Mouse (Mus musculus): ENCODE results near the gene Plekha6.

The Plekha6 gene

DNA sequence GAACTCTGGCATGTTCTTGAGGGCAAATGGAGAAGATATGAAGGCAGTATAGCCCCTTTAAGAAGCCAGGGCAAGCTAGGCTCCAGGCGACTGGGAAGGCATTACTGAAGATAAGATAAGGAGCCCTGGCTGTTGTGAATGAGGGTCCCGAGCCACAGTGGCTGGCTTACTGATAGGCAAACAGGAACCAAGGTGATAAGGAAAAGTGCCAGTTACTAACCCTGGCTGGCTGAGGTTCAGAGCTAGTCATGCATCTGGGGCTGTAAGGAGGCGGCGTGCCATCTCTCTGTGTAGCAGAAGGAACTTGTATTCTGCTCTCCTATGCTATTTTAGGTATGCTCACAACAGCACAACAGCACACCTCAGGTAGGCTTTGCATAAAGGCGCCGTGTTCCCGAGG is 80.7 kb downstream of the Plekha6 start:
- DNase-seq (ENCODE audit: low spot score): no peak

DNA sequence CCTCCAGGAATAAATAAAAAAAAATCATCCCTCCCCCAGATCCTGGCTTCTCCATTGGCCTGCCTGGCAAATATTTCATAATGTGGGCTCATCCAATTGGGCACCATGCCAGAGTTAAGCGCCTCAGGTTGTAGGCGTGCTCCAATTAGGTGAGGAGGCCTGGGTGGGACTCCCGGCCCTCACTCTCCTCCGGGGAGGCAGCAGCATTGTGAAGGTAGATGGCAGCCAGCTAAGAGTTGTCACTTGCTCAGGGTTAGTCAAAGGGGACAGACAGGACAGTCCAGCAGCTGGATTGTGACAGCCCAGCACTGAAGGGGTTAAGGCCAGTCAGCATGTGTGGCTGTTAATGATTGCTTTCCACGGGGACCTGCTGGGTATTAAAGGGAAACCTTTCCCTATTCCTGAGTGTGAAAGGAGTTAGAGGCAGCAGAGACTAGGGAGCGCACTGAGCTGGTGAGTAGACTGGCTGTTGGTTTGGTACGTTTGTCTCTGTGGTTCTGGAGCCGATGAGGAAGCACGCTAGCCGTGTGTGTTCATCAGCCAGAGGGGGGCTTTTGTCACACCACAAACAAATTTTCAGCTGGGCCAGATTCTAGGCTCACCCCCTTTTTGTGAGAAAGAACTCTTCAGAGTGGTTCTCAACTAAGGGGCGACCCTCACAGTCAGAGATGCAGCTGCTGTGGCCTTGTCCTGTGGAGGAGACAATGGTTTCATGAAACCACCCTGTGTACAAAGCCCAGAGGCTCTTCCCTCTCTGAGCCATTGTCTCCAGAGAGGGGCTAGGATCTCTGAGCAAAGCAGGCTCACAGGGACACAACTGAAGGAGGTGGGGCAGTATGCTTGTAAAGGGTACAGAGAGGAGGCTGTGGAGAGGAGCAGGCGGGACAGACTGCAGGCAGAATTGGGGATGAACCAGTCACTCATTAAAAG is 81.9 kb downstream of the Plekha6 start:
- DNase-seq (ENCODE audit: low spot score): no peak

DNA sequence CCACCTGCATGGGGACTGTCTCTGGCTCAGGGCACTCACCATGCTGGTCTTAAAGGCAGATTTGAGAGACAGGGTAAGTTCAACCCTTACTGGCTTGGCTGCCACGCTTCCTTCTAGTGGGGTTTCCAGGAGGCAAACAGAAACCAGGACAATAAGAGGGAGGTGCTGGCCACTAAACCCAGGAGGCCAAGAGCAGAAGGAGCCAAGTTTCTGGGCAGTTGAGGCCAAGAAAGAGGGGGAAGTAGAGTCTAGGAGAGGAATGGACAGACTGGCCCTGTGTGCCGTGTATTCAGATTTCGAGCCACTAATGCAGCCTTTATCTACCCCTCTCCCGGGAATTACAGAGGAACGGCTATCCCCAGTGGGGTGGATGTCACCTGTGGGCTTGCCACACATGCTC is 83.2 kb downstream of the Plekha6 start:
- no peak for DNase-seq (ENCODE audit: low spot score)

DNA sequence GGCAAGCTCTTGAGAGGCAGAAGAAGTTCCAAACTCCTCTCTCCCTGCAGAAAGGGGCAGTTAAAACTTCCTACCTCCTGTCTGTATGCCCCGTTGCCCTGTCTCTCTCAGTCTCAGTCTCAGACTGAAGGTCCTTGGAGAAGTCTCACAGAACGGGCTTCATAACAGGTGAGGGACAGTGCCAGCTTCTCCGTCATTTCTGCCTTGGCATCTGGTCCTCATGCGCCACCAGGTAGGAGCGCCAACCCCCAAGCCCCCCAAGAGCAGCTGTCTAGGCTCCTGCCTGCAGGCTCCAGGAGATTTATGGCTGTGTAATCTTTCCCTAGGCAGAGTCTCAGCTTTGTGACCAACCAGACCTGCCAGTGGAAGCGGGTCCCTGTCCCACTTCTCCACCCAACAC is 86.8 kb downstream of the Plekha6 start:
- DNase-seq (ENCODE audit: low spot score): no peak

DNA sequence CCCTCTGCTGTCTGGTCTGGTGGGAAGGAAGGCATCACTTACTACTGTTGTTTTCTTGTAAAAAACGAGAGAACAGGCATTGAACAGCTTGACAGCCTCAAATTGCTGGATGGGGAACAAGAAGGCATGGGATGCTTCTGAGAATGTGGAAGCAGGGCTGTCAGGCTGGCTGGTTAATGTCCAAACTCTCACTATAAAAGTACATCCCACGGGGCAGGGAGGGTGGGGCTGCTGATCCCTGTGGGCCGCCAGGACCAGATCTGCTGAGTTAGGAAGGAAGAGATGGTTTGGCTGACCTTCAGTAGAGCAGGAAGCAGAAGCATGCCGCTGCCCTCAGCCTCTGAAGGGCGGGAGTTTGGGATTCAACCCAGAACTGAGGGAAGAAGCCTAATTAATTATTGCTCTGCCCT is 87.6 kb downstream of the Plekha6 start:
- DNase-seq (ENCODE audit: low spot score): no peak

DNA sequence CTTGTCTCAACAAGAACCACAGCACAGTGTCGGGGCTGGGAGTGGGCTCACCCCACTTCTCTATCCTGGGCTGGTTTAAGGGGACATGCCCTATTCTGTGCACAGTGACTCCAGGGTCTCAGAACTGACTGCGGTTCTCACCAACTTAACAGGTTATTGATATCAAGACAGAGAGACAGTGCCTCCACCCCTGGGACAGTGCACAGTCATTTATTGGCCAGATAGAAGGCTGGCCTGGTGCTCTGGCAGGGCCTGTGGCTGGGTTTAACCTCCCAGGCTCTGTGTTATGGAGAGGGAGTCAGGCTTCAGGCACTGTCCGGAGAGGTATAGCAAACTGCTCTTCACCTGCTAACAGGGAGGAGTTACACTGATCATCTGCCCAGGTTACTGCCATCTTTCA is 88.2 kb downstream of the Plekha6 start:
- DNase-seq (ENCODE audit: low spot score): no peak

DNA sequence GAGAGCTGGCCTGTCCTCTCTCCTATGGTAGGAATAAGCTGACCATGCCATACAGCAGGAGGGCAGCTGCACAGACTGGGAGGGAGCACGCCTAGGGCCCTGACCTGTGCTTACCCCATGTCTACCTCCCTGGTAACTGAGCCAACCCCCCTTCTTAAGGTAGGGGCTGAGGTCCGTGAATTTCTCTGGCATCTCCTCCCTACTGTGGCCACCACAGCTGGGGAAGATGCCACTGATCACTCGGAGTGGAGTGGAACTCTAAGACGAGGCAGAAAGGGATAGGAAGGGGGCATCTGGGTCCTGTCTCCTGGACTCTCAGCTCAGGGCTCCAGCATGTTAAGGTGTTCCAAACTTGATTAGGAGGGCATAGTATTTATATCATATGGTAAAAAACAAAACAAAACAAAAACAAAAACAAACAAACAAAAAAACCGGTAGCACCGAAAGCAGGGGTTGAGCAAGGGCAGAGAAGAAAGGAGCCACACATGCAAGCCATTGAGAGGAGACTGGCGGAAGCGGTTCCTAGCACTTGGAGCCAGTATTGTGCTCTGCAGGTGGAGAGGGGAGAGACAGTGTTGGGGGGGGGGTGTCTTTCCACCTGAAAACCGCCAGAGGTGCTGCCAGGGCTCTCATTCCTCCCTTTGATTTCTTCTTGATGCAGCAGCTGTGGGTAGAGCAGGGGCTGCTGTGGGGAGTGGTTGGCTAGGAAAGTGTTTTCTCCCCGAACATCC is 89.0 kb downstream of the Plekha6 start:
- DNase-seq (ENCODE audit: low spot score): no peak

DNA sequence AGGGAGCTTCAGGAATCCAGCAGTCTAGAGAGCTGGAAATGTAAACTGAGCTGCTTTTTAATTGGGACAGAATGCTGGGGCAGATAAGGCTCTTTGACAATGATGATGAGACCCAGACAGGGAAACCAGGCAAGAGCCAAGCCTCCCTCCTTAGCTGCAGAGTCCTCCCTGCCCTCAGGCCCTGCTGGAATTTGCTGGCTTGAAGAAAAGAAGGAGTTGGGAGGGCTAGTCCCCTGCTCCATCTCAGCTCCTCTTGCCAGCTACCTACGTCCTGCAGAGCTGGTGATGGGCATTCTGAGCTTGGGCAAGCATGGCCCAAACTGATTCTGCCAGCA is 89.5 kb downstream of the Plekha6 start:
- no peak for DNase-seq (ENCODE audit: low spot score)

DNA sequence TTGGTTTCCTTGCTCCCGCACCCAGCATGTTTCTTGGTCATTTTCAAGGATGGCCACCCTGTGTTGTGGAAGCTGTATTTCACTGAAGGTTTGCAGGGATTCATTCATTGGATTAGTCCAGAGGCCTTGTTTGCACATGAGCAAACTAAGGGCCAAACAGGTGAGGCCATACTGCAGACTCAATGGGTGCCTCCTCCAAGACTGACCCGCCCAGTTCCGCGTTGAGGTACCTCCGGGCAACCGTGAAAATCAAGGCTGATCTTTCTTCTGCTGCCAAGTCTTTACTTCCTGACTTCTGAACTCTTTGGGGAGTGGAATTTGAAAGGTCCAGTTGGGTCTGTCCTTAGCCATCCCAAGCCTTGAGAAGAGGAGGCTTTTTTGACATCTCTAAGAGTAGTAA is 90.2 kb downstream of the Plekha6 start:
- DNase-seq (ENCODE audit: low spot score): no peak

DNA sequence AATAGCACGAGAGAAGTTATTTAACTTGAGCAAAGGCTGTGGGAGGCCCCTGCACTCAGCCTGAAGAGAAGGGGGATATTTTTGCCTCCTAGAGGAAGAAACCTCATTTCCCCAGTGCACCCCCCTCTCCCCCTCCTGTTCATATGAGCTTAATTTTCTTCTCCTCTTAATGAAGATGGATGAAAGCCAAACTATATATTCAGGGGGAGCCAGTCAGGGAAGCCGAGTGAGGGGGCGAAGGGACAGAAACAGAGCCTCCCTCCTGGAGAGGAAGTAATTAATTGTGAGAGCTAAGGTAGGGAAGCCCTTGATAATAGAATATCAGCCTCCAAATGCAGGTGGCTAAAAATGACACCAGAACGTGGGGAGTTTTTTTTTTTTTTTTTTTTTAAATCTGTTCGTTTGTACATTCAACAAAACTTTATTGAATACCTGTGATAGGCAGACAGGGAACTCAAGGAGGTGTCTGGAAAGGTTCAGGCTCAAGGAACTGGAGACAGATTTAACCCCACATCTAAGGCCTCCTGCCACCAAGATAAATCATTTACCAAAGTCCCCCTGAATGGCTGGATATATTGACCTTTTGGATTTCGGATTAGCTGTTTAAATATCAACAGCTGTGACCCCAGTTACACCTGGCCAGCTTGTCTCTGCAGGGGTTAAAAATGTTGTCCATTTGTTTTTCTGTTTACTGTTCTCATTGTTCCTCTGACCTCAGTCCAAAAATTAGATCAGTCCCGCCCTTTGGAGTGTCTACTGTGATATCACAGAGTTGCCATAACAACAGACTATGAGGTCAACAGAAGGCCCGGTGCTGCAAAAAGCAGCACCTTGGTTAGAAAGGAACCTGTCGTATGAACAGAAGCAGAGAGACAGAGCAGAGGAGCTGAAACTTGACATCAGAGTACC is 91.1 kb downstream of the Plekha6 start:
- no peak for DNase-seq (ENCODE audit: low spot score)

DNA sequence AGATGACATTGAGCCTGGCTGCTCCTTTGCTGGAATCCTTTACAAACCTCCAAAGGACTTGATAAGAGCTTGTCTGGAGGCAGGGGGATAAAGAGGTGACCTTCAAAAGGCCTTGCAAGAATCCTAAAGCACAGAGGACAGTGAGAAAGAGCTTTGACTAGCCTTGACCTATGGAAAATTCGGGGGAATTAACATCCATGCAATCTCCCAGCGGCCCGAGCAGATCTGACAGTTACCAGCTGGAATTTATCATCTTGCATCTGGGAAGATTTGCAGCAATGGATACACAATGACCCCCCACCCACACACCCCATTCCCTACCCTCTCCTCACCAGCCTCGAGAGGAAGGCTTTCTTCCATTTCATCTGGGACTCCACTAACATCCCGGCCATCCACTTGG is 91.8 kb downstream of the Plekha6 start:
- DNase-seq (ENCODE audit: low spot score): no peak

DNA sequence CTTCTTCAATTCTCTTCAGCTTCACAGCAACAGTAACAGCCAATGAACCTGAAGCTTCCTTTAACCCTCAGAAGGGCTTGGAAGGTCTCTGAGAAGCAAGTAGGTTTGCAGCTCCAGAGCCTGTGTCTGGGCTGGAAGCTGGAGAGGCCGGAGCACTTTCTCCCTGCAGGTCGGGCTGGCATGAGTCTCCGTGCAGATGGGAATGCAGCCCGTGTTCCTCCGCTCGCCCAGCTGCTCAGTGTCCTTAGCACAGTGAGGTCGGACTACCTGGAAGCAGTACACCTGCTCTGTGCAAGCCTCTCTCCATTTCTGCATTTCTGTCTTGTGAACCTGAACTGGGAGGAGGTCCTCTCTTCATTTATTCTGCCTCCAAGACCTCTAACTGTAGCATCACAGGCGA is 92.3 kb downstream of the Plekha6 start:
- DNase-seq (ENCODE audit: low spot score): no peak

DNA sequence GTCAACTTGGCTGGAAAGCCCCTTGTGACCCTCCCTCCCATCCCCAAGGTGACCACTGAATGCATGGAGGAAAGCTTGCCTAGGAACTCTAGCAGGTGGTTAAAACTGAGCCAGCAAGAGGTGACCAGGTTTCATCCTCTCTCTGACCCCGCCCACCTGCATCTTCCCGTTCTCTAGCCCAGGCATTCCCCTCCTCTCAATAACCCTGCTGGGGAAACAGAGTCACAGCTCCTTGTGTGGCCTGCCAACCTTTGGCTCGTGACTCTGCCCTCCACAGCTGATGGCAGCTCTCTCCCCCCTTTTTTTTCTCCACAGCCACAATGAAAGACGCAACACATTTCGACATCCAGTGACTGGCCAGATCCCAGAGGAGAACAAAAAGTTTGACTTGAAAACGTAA is 94.7 kb downstream of the Plekha6 start:
- no peak for DNase-seq (ENCODE audit: low spot score)

DNA sequence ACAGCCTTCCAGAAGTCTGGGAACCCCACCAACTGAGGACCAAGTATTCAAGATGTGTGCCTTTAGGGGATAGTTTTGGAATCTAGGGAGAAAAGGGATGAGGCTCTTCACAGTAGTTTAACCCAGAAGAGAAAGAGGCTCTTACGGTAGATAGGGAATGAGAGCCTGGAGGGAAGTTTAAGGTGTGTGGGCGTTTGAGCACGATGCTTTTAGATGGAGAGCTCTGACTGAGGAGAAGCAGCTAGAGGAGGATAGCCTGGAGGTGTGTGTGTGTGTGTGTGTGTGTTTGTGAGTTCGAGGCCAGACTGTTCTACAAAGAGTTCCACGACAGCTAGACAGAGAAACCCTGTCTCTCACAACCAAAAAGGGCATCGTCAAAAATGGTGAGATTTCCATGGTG is 98.6 kb downstream of the Plekha6 start:
- no peak for DNase-seq (ENCODE audit: low spot score)

DNA sequence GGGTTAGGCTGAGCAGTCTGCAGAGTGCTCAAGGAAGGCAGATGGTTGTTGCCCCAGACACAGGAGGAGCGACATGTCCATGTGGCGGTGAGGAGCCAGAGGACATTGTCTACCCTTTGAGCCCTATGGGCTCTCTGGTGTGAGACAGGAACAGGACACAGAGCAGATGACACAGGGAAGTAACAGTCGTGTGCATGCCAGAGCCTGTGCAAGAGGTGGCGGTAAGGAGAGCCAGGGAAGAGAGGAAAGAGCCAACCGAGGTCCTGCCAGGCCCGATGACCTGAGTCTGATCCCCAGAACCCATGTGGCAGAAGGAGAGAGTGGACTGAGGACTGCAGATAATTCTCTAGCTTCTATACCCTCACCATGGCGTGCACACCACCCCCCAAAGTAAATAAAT is 99.1 kb downstream of the Plekha6 start:
- no peak for DNase-seq (ENCODE audit: low spot score)

DNA sequence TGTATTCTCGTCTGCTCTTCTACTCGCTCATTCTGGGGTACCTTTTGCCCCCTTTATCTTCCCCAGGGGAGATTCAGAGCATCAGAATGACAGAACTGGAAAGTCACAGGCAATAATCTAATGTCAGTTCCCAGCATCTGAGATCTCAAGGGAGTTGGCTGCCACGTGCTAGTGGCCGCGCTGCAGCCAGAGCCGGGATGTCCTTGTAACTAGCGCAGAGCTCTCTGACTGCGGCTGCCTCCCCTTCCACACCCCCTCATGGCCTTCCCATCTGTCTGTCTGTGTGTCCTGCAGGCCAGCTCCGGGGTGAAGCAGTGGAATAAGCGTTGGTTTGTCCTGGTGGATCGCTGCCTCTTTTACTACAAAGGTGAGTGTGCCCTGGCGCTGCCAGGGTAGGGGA is 100.4 kb downstream of the Plekha6 start:
- DNase-seq (ENCODE audit: low spot score): no peak

DNA sequence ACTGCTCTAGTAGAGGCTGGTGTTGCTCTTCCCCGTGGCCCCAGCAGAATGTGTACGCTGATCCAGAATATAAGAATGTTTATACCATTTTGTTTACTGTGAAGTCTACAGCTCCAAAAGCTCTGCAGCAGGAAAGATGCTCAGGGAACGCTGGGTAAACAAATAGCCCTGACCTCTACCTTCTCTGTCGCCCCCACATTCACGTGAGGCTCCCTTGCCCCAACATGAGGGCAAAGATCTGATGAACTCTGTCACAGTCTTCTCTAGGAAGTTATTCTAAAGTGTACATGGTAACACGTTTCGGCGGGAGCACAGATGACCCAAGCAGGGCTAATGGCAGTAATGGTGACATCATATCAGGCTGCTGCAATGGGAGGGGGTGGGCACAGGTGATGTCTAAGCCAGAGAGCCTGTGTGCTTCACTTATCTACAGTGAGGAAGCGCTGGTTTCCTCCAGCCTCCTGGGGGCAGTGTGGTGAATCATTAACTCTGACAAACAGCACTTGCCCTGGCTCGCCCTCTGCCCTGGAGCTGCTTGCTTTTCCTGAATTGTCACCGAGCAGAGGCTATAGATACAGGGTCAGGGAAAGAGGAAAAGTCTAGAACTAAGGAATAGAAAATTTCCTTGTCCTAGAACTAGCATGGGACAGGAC is 101.2 kb downstream of the Plekha6 start:
- no peak for DNase-seq (ENCODE audit: low spot score)

DNA sequence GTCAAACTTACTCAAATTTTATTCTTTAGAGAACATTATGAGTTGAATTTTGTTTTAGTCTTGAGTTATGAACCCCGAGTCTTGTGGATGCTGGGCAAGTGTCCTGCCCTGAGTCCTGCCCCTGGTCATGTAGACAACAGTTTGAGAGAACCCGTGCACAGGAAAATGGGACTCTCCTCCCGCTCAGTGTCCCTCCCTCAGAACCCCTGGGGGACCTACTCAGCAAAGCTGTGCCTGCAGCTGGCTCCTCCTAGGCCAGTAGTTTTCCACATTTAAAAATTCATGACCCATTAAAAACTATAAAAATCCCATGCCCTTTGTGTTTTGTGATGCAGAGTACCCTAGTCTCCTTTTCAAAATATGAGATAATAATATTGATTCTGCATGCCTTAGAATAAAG is 103.1 kb downstream of the Plekha6 start:
- no peak for DNase-seq (ENCODE audit: low spot score)

DNA sequence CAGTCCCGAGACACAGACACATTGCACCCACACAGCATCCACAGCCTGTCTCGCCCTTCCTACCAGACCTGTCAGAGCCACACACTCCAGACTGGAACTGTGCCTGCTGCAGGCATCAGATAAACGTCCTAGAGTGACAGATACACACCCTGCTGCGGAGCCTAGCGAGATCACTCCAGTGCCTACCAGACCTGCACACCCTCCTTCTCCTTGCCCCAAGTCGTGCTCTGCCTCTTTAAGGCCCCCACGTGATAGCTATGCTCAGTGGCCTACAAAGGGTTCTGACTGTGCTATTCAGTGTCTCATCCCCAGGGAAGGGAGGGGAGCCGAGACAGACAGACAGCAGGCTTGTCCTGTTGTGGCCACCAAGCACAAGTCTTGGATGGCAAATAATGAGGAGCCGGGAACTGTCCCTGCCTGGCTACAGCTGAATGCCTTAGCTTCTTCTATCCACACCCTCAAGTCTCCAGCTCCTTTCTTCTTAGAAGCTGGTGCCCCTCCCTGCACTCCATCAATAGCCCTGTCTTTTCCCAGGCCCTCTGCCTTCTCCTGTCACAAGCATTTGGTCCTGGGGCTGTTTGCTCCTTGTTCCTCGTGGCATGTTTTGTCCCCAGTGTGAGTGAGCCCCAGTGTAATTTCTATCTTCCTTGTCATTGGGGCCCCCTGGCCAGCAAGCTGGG is 103.9 kb downstream of the Plekha6 start:
- DNase-seq (ENCODE audit: low spot score): no peak

DNA sequence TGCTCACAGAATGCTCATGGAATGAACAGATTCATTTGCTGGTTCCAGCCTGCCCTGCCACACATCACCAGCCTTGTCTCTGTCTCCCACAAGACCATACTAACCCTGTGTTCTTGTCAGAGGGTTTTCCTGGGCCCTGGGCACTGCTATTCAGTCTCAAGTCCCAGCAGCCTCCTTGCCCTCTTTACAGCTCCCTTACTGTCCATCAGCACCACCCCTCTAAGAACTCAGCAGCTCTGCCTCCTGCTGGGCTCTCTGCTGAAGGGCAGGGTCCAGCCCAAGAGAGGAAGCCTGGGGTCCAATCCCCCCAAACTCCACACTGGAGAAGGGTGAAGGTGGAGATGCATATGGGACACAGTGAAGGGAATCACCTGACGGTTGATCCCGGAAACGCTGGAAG is 104.5 kb downstream of the Plekha6 start:
- DNase-seq (ENCODE audit: low spot score): no peak

DNA sequence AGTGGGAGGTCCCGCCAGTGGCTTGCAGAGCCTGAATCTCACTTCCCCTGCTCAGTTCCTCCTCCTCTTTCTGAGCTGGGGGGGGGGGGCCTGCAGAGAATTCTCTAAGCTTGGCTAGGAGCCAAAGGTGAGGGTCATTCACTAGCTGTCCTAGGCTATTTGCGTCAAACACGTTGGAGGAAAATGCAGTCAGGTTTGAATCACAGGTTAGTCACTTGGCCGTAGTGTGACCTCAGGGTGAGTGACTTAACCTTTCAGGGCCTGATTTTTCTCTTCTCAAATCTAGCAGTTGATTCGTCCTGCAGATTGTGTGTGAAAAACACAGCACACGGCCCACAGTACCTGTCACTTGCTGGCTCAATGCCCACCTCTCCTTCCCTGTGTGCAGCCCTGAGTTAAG is 106.3 kb downstream of the Plekha6 start:
- no peak for DNase-seq (ENCODE audit: low spot score)

DNA sequence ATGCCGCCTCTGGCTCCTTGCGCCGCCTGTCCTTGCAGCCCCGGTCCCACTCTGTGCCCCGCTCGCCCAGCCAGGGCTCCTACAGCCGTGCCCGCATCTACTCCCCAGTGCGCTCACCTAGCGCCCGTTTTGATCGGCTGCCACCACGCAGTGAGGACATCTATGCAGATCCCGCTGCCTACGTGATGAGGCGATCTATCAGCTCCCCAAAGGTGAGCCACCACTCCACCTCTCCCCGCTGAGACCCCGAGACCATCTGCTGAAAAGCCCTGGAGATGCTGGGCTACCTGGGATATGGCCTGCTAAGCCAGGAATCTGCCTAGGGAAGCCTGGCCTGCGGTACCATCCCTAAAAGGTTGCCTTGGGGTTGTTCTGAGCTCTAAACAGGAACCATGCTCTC is 110.2 kb downstream of the Plekha6 start:
- DNase-seq (ENCODE audit: low spot score): no peak
